Mouse (Mus musculus) CH12.LX (cell line): ENCODE results near the gene Ythdf2. TPM values are rescaled to one million over a fixed set of nuclear protein-coding genes. Genes with fewer than 3 reads are reported as not detected.

ENCODE experiments used
- DNase-seq: peaks from one replicate; pipeline ENCODE4 v3.0.0-alpha.2; 2013; ENCODE audit errors: extremely low read depth
- H3K27ac ChIP-seq: 2 replicates; pipeline ENCODE4 v1.5.1; 2012; ENCODE audit warnings: low read depth, mild to moderate bottlenecking, control low read depth, moderate library complexity; ENCODE audit not compliant: insufficient read depth
- H3K27me3 ChIP-seq: replicated peaks from 2 replicates; pipeline ENCODE3; 2012; ENCODE audit warnings: inconsistent platforms
- H3K36me3 ChIP-seq, 2 experiments: replicated peaks in 1 of 2; 2 replicates each; pipeline versions ENCODE3 to v1.6.1; 2012; ENCODE audit warnings: inconsistent platforms in 1 of 2, low read length in 1 of 2, mild to moderate bottlenecking in 1 of 2, mixed read lengths in 1 of 2, moderate library complexity in 1 of 2; ENCODE audit not compliant: control insufficient read depth in 1 of 2, insufficient read depth in 1 of 2
- H3K4me1 ChIP-seq, 2 experiments: 2 replicates each; pipeline ENCODE4 v1.6.1; 2012; ENCODE audit warnings: inconsistent platforms in 1 of 2, moderate library complexity in 1 of 2; ENCODE audit not compliant: insufficient read depth in 2 of 2, control insufficient read depth in 1 of 2
- H3K4me2 ChIP-seq: 2 replicates; pipeline ENCODE4 v1.6.1; 2012; ENCODE audit warnings: low read depth, mild to moderate bottlenecking, control low read depth; ENCODE audit not compliant: poor library complexity, insufficient read depth, severe bottlenecking
- H3K4me3 ChIP-seq, 3 experiments: fragments of 150-350 bp in 1 of 3; sonication (generic) in 1 of 3; replicated peaks in 1 of 3; 2 replicates each; pipeline versions ENCODE3 to v1.5.1; 2011 to 2012; ENCODE audit warnings: low read depth in 2 of 3, low read length in 2 of 3, mild to moderate bottlenecking in 2 of 3, moderate library complexity in 2 of 3, control low read depth in 1 of 3, improper control_type of control experiment in 1 of 3, inconsistent platforms in 1 of 3, mixed read lengths in 1 of 3; ENCODE audit not compliant: poor library complexity in 1 of 3
- H3K79me2 ChIP-seq: replicated peaks from 2 replicates; pipeline ENCODE4 v1.6.1; 2012; ENCODE audit warnings: mild to moderate bottlenecking, moderate library complexity; ENCODE audit not compliant: control insufficient read depth, poor library complexity, insufficient read depth, severe bottlenecking; ENCODE audit errors: extremely low read depth
- H3K9ac ChIP-seq: 2 replicates; pipeline ENCODE4 v1.6.1; 2012; ENCODE audit warnings: low read depth, mild to moderate bottlenecking, control low read depth, moderate library complexity; ENCODE audit not compliant: insufficient read depth
- H3K9me3 ChIP-seq: replicated peaks from 2 replicates; pipeline ENCODE3; 2012; ENCODE audit warnings: low read length, inconsistent platforms, mixed read lengths
- BHLHE40 ChIP-seq: IDR thresholded peaks from 2 replicates; pipeline ENCODE4 v1.6.1; 2011; ENCODE audit warnings: mild to moderate bottlenecking, low read depth, low read length, improper control_type of control experiment
- CHD1 ChIP-seq: IDR thresholded peaks from 2 replicates; pipeline ENCODE4 v1.6.1; 2012; ENCODE audit warnings: low read depth, low read length, improper control_type of control experiment, inconsistent platforms
- E2F4 ChIP-seq: IDR thresholded peaks from 2 replicates; pipeline ENCODE4 v1.6.1; 2011; ENCODE audit warnings: low read depth, low read length, improper control_type of control experiment; ENCODE audit not compliant: insufficient replicate concordance
- EP300 ChIP-seq: IDR thresholded peaks from 2 replicates; pipeline ENCODE4 v1.6.1; 2011; ENCODE audit warnings: low read length, improper control_type of control experiment
- MAX ChIP-seq: IDR thresholded peaks from 2 replicates; pipeline ENCODE4 v1.6.1; 2011; ENCODE audit warnings: low read length, improper control_type of control experiment
- MYC ChIP-seq: IDR thresholded peaks from 2 replicates; pipeline ENCODE4 v1.6.1; 2011; ENCODE audit warnings: low read depth, mild to moderate bottlenecking, improper control_type of control experiment, low read length
- PAX5 ChIP-seq: IDR thresholded peaks from 2 replicates; pipeline ENCODE4 v1.6.1; 2012; ENCODE audit warnings: low read length, inconsistent platforms, mixed read lengths
- POLR2AphosphoS2 ChIP-seq: IDR thresholded peaks from 2 replicates; pipeline ENCODE4 v1.6.1; 2011; ENCODE audit warnings: low read depth, low read length, improper control_type of control experiment
- RAD21 ChIP-seq: IDR thresholded peaks from 2 replicates; pipeline ENCODE4 v1.6.1; 2011; ENCODE audit warnings: low read depth, mild to moderate bottlenecking, low read length, improper control_type of control experiment, moderate library complexity
- RCOR1 ChIP-seq: conservative IDR thresholded peaks from 2 replicates; pipeline ENCODE4 v1.6.1; 2012; ENCODE audit warnings: low read depth, mild to moderate bottlenecking, inconsistent platforms, low read length, improper control_type of control experiment
- TCF12 ChIP-seq: IDR thresholded peaks from 2 replicates; pipeline ENCODE4 v1.6.1; 2014; ENCODE audit warnings: low read depth, mild to moderate bottlenecking, inconsistent platforms, low read length, improper control_type of control experiment
- ZC3H11A ChIP-seq: IDR thresholded peaks from 2 replicates; pipeline ENCODE4 v1.6.1; 2012; ENCODE audit warnings: low read depth, mild to moderate bottlenecking, inconsistent platforms, low read length, improper control_type of control experiment
- ZKSCAN1 ChIP-seq: IDR thresholded peaks from 2 replicates; pipeline ENCODE4 v1.6.1; 2012; ENCODE audit warnings: low read depth, inconsistent platforms, low read length, improper control_type of control experiment, borderline replicate concordance
- ZMIZ1 ChIP-seq: IDR thresholded peaks from 2 replicates; pipeline ENCODE4 v1.6.1; 2012; ENCODE audit warnings: low read depth, mild to moderate bottlenecking, inconsistent platforms, low read length, improper control_type of control experiment
- ZNF384 ChIP-seq: IDR thresholded peaks from 2 replicates; pipeline ENCODE4 v1.6.1; 2012; ENCODE audit warnings: low read depth, low read length, improper control_type of control experiment, inconsistent platforms
- dilution Hi-C: fragments of 300-500 bp; cut with MboI; formaldehyde crosslinking; loops from 2 replicates; pipeline ENCODE4 v1.14.3; 2020; ENCODE audit warnings: low sequenced_read_pairs; ENCODE audit not compliant: extremely low pct_unique_long_range_greater_than_20kb, extremely low pct_ligation_motif_present
- in situ Hi-C: fragments of 300-500 bp; cut with MboI; formaldehyde crosslinking; loops from 3 replicates; pipeline ENCODE4 v1.14.3; 2019; ENCODE audit warnings: low sequenced_read_pairs, low pct_ligation_motif_present, low pct_unique_long_range_greater_than_20kb, mixed read lengths
- polyA plus RNA-seq: library from polyadenylated mRNA; unstranded; fragments of >175 nt; gene quantifications from 2 replicates; pipeline ENCODE4 v1.2.1, GENCODE M21; 2012; ENCODE audit warnings: low read depth; ENCODE audit not compliant: insufficient read length
- total RNA-seq, 2 experiments: library from RNA; depleted of rRNA; stranded (reverse); fragments of 300-350 nt in 1 of 2; fragments of >200 nt in 1 of 2; gene quantifications; 2 replicates each; pipeline ENCODE4 v1.2.3; 2012 to 2014

Ythdf2 gene
- total and polyA plus RNA-seq, 3 experiments, result 51.6 to 78.3 (median 56.5) TPM

DNA sequence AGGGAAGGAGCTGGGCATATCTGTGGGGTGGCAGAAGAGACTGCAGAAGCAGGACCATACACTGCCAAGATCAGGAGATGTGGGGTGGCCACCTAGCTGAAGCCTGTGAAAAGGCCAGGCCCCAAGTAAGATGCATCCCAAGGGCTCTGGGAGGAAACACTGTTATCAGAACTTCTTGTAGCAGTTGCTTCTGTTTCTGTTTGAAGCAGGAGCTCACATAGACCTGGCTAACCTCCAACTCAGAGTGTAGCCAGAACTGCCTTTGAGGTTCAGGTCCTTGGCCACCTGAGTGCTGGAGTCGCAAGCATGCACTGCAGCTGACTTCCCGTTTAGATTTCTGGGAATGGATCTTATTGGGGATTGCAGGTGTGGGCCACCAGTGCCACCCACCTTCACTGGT lies 5.7 kb upstream of the Ythdf2 start:
- Histone ChIP-seq H3K4me2 (no peak overlapping the region), H3K27me3 (no peaks in the 10 kb centered on the region), H3K27ac (no peak overlapping the region), H3K9me3 (no peaks in the 10 kb centered on the region), H3K4me1 (peaks cover 4 to 17% of the 10 kb centered on the region in 2 experiments; a peak in 2 of 4 replicates), H3K79me2 (no peaks in the 10 kb centered on the region), H3K36me3 (no peaks in the 10 kb centered on the region), H3K9ac (no peak overlapping the region), H3K4me3 (no peak overlapping the region)
- in situ Hi-C loops (loop anchor here (5.0 kb wide), 1 partner anchor 35 kb away; no protein-coding TSS in a partner anchor), dilution Hi-C loops (no loop called here)
- no peak for DNase-seq
- TF ChIP-seq ZMIZ1 (no peak), ZKSCAN1 (no peak)

DNA sequence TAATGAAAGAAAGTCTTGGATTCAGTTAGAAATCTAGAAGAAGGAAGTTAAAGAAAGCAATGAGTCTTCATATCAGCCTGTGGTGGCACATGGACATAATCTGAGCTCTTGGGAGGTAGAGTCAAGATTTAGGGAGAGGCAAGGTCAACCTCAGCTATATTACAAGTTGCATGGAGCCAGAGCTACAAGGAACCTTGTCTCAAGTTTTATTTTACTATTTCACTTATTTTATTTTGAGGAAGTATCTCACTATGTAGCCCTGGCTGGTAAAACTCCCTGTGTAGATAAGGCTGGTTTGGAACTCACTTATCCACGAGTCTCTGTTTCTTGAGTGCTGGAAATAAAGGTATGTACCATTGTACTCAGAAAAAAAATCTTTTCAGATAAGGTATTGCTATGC lies 4.5 kb upstream of the Ythdf2 start:
- H3K27ac ChIP-seq, result no peak overlapping the region
- peaks cover 1% of the 10 kb centered on the region for H3K79me2 ChIP-seq
- no peaks in the 10 kb centered on the region for H3K27me3 ChIP-seq
- no peak overlapping the region for H3K9ac ChIP-seq
- dilution Hi-C loops, result no loop called here
- H3K36me3 ChIP-seq, result no peaks in the 10 kb centered on the region
- H3K4me3 ChIP-seq, result no peak overlapping the region
- H3K9me3 ChIP-seq, result no peaks in the 10 kb centered on the region
- no peak for TF ChIP-seq ZKSCAN1
- no peak for TF ChIP-seq ZNF384
- TF ChIP-seq TCF12, result no peak
- no peak for TF ChIP-seq BHLHE40
- no peak for TF ChIP-seq MYC
- TF ChIP-seq RAD21, result no peak
- TF ChIP-seq RCOR1, result no peak
- TF ChIP-seq PAX5, result no peak
- TF ChIP-seq POLR2AphosphoS2, result no peak
- TF ChIP-seq EP300, result no peak
- TF ChIP-seq E2F4, result no peak
- no peak for TF ChIP-seq ZC3H11A
- no peak for TF ChIP-seq CHD1
- TF ChIP-seq MAX, result no peak
- TF ChIP-seq, all 38 proteins: peak for 0
- no peak for DNase-seq
- Histone ChIP-seq H3K4me1 (peaks cover 4 to 22% of the 10 kb centered on the region in 2 experiments; a peak in 2 of 4 replicates), H3K4me2 (no peak overlapping the region)
- in situ Hi-C loops, result loop anchor here (5.0 kb wide), 1 partner anchor 36 kb away; no protein-coding TSS in a partner anchor
